Mouse (Mus musculus) liver, postnatal 0 days (tissue): Measurements from ENCODE around the gene Lifr.
A peak's percentile ranks its signal among the peaks of the same experiment; 100 is the strongest.

ENCODE experiments used
- CTCF ChIP-seq: sonication (generic); IDR thresholded peaks from 2 replicates; pipeline ENCODE4 v1.5.1; 2016; ENCODE audit warnings: antibody characterized with exemption, low read depth
- EP300 ChIP-seq: IDR thresholded peaks from 2 replicates; pipeline ENCODE4 v1.6.1; 2016; ENCODE audit warnings: antibody characterized with exemption, low read depth, mild to moderate bottlenecking

DNA sequence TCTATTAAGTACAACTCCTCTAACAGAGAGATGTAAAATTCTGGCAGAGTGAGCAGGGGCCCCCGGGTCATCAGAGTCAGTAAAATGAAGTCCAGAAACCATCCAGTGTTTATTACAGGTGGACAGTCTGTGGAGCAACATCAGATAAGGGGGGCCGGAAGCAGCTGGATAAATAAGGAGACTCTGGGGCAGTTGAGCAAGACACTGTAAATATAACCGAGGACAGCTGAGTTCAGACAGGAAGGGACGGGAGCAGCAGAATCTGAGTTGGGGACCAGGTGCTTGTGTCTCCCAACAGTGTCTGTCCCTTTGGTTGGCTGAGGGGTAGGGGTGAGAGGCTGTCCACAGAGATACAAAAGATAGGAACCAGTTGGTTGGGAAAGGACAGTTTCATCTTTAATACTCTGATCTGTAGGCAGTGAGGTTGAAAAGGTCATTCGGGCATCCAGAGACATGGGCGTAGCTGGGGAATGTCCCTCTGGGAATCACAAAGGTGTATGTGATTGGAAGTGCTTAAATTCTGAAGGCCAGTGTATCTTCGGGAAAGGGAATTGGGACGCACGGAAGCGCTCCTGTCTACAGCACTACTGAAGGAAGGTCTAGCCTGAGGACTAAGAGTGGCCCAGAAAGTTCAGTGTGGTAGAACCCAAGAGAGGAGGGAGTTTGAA lies 77.0 kb downstream of the Lifr start:
- TF ChIP-seq CTCF (no peak), EP300 (peak; percentile 57)
